Mouse (Mus musculus): ENCODE measurements around the gene Smurf1. TPM values are rescaled to one million over a fixed set of nuclear protein-coding genes. Genes with fewer than 3 reads are reported as not detected.

The Smurf1 gene
- polyA plus RNA-seq, 1 experiment from 2014 or later: 28.3 TPM

- ATAC-seq (ENCODE audit: low FRiP score, low read depth): no peak
- H3K4me1 ChIP-seq: peaks cover 4% of the 10 kb centered on the region
These were observed 15.1 kb downstream of the Smurf1 start for GRCm38 (mm10) chr5:144950428-144951051.

GRCm38 (mm10) chr5:144949856-144950255 lies 15.8 kb downstream of the Smurf1 start:
- Histone ChIP-seq H3K4me2 (replicated peaks) (no peak overlapping the region), H3K4me1 (peaks cover 4% of the 10 kb centered on the region), H3K4me3 (no peak overlapping the region), H3K27me3 (no peaks in the 10 kb centered on the region), H3K9me3 (no peaks in the 10 kb centered on the region), H3K9ac (replicated peaks) (no peak overlapping the region), H3K36me3 (no peaks in the 10 kb centered on the region), H3K27ac (replicated peaks) (no peak overlapping the region)
- ATAC-seq (ENCODE audit: low FRiP score, low read depth): no peak
- 93% methylated on average over 4 of the region's 4 CpGs for WGBS

More at GRCm38 (mm10) chr5:144950428-144951051, 15.1 kb downstream of the Smurf1 start:
- Histone ChIP-seq H3K4me3 (no peak overlapping the region), H3K36me3 (no peaks in the 10 kb centered on the region), H3K9me3 (no peaks in the 10 kb centered on the region), H3K9ac (replicated peaks) (no peak overlapping the region), H3K27me3 (no peaks in the 10 kb centered on the region), H3K4me2 (replicated peaks) (no peak overlapping the region), H3K27ac (replicated peaks) (no peak overlapping the region)
- 93% methylated on average over 5 of the region's 5 CpGs for WGBS

DNA sequence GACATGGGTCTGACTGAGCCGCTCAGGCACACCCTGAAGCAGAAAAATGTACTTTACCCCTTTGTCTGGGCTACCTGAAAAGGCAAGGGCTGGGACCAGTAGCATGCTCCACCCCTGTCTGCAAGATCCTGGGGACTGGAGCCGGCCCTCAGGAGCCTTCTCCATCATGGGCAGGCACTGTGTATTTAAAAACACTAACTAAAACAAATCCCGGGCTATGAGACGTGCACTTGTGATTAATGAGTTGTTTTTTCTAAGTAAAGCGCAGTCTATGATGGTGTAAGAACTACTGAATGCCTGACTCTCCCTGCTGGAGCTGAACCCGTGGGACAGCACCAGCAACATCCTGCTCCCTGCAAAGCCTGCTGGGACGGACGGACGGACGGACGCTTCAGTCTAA lies 17.2 kb downstream of the Smurf1 start:
- Histone ChIP-seq H3K4me2 (replicated peaks) (no peak overlapping the region), H3K27ac (replicated peaks) (no peak overlapping the region), H3K27me3 (no peaks in the 10 kb centered on the region), H3K9ac (replicated peaks) (no peak overlapping the region), H3K4me3 (no peak overlapping the region), H3K4me1 (peaks cover 4% of the 10 kb centered on the region), H3K9me3 (no peaks in the 10 kb centered on the region), H3K36me3 (no peaks in the 10 kb centered on the region)
- ATAC-seq (ENCODE audit: low FRiP score, low read depth): no peak
- 85% methylated on average over 11 of the region's 11 CpGs for WGBS

- ATAC-seq (ENCODE audit: low FRiP score, low read depth): no peak
- no peak overlapping the region for H3K4me3 ChIP-seq
- WGBS: 93% methylated on average over 1 of the region's 1 CpGs
- H3K27ac ChIP-seq (replicated peaks): no peak overlapping the region
- no peak overlapping the region for H3K9ac ChIP-seq (replicated peaks)
- H3K4me1 ChIP-seq: peaks cover 4% of the 10 kb centered on the region
- no peaks in the 10 kb centered on the region for H3K36me3 ChIP-seq
- H3K9me3 ChIP-seq: no peaks in the 10 kb centered on the region
- H3K4me2 ChIP-seq (replicated peaks): no peak overlapping the region
- no peaks in the 10 kb centered on the region for H3K27me3 ChIP-seq
These were observed 17.6 kb downstream of the Smurf1 start for GRCm38 (mm10) chr5:144948002-144948401.

GRCm38 (mm10) chr5:144946032-144946431 lies 19.6 kb downstream of the Smurf1 start:
- no peak for ATAC-seq (ENCODE audit: low FRiP score, low read depth)
- no peak overlapping the region for H3K27ac ChIP-seq (replicated peaks)
- H3K4me2 ChIP-seq (replicated peaks): no peak overlapping the region
- WGBS: 63% methylated on average over 4 of the region's 4 CpGs
- H3K9me3 ChIP-seq: no peaks in the 10 kb centered on the region
- no peaks in the 10 kb centered on the region for H3K36me3 ChIP-seq
- no peaks in the 10 kb centered on the region for H3K27me3 ChIP-seq
- H3K9ac ChIP-seq (replicated peaks): no peak overlapping the region
- H3K4me3 ChIP-seq: no peak overlapping the region
- peaks cover 11% of the 10 kb centered on the region for H3K4me1 ChIP-seq

DNA sequence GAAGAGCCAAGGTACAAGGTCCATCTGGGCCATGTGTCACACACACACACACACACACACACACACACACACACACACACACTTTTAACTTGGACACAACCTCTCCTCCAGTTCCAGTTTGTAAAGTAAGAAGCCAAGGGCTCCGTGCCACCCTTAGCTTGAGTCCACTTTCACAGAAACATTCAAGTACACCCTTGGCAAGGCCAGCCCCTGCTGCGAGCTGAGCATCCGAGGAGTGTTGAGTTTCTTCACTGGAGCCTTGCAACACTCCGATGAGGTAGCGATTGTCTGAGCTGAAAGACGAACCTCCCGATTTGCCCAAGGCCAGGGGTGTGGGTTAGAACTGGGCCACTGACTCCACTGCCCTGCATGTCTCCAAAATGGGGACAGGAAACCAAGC lies 20.7 kb downstream of the Smurf1 start:
- Histone ChIP-seq H3K4me1 (peaks cover 22% of the 10 kb centered on the region), H3K27me3 (no peaks in the 10 kb centered on the region), H3K4me2 (replicated peaks) (no peak overlapping the region), H3K27ac (replicated peaks) (no peak overlapping the region), H3K9ac (replicated peaks) (no peak overlapping the region), H3K4me3 (no peak overlapping the region), H3K9me3 (no peaks in the 10 kb centered on the region), H3K36me3 (no peaks in the 10 kb centered on the region)
- 88% methylated on average over 7 of the region's 7 CpGs for WGBS
- ATAC-seq (ENCODE audit: low FRiP score, low read depth): no peak

DNA sequence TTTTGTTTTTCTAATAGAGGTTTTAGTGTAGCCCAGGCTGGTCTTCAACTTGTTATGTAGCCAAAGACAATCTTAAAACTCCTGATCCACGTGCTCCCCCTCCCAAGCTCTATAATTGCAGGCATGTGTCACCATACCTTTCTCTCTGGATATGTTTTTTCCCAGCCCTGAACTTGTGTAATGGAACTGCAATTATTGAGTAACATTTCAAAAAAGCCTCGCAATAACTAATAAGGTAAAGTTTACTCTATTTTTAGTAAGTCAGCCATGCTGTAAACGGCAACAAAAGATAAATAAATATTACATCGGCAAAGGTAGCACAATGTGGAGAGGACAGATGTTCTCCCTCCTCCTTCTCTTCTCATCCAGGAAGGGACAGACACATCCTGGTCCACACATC lies 21.3 kb downstream of the Smurf1 start:
- ATAC-seq (ENCODE audit: low FRiP score, low read depth): no peak
- 92% methylated on average over 4 of the region's 4 CpGs for WGBS

GRCm38 (mm10) chr5:144943346-144943745 lies 22.3 kb downstream of the Smurf1 start:
- peaks cover 18% of the 10 kb centered on the region for H3K4me1 ChIP-seq
- H3K27ac ChIP-seq (replicated peaks): no peak overlapping the region
- ATAC-seq (ENCODE audit: low FRiP score, low read depth): no peak
- no peaks in the 10 kb centered on the region for H3K9me3 ChIP-seq
- no peak overlapping the region for H3K4me3 ChIP-seq
- no peaks in the 10 kb centered on the region for H3K27me3 ChIP-seq
- H3K4me2 ChIP-seq (replicated peaks): no peak overlapping the region
- no peaks in the 10 kb centered on the region for H3K36me3 ChIP-seq
- no peak overlapping the region for H3K9ac ChIP-seq (replicated peaks)
- WGBS: 94% methylated on average over 6 of the region's 6 CpGs

More for the DNA sequence above, 21.3 kb downstream of the Smurf1 start:
- Histone ChIP-seq H3K9me3 (no peaks in the 10 kb centered on the region), H3K27me3 (no peaks in the 10 kb centered on the region), H3K9ac (replicated peaks) (no peak overlapping the region), H3K36me3 (no peaks in the 10 kb centered on the region), H3K27ac (replicated peaks) (no peak overlapping the region), H3K4me1 (peaks cover 18% of the 10 kb centered on the region), H3K4me3 (no peak overlapping the region), H3K4me2 (replicated peaks) (no peak overlapping the region)

- Histone ChIP-seq H3K9me3 (no peaks in the 10 kb centered on the region), H3K36me3 (no peaks in the 10 kb centered on the region), H3K27ac (replicated peaks) (no peak overlapping the region), H3K4me2 (replicated peaks) (no peak overlapping the region), H3K9ac (replicated peaks) (no peak overlapping the region; the same call in 1 of the 2 replicates), H3K4me3 (no peak overlapping the region), H3K4me1 (peaks cover 18% of the 10 kb centered on the region), H3K27me3 (no peaks in the 10 kb centered on the region)
- no peak for ATAC-seq (ENCODE audit: low FRiP score, low read depth)
- WGBS: 77% methylated on average over 9 of the region's 9 CpGs
These were observed 23.2 kb downstream of the Smurf1 start for GRCm38 (mm10) chr5:144942431-144942830.

DNA sequence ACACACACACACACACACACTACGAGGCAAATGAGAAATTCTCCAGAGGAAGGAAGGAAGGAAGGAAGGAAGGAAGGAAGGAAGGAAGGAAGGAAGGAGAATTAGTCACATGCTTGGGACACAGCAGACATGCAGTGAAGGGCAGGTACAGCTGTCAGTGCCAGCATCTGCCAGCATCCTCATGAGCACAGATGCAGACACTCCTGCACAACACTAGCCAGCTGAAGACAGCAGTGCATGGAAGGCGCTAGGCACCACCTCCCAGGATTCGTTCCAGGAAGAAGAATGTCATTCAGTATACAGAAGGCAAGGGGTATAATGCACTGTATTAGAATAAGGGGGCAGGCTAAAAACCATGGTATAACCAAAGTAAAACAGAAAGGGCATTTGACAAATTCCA lies 24.7 kb downstream of the Smurf1 start:
- no peaks in the 10 kb centered on the region for H3K27me3 ChIP-seq
- H3K4me1 ChIP-seq: peaks cover 18% of the 10 kb centered on the region
- H3K36me3 ChIP-seq: no peaks in the 10 kb centered on the region
- H3K4me3 ChIP-seq: no peak overlapping the region
- H3K9ac ChIP-seq (replicated peaks): 0 out of 2 replicates have a peak overlapping the region, but pooled peaks have one; percentile 17
- no peak overlapping the region for H3K4me2 ChIP-seq (replicated peaks)
- no peak for ATAC-seq (ENCODE audit: low FRiP score, low read depth)
- peak overlapping the region; percentile 32 for H3K27ac ChIP-seq (replicated peaks)
- no peaks in the 10 kb centered on the region for H3K9me3 ChIP-seq
- 75% methylated on average over 3 of the region's 3 CpGs for WGBS

DNA sequence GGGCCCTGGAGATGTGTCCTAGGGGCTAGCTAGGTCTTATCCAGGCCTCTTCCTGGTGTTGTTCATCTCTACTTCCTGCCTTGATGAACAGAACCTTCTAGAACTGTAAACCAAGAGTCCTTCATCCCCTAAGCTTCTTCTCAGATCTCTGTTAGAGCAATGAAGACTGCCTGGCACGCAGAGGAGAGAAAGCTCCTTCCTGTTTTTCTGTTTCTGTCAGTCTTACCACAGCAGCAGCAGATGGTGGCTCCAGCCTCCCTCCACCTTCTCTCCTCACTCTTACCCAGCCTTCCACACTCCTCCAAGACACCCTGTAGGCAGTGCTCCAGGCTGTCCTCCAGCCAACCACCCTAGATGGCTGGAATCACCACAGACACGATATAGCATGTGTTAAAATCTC lies 28.3 kb downstream of the Smurf1 start:
- H3K9me3 ChIP-seq: no peaks in the 10 kb centered on the region
- 90% methylated on average over 2 of the region's 2 CpGs for WGBS
- no peak for ATAC-seq (ENCODE audit: low FRiP score, low read depth)

DNA sequence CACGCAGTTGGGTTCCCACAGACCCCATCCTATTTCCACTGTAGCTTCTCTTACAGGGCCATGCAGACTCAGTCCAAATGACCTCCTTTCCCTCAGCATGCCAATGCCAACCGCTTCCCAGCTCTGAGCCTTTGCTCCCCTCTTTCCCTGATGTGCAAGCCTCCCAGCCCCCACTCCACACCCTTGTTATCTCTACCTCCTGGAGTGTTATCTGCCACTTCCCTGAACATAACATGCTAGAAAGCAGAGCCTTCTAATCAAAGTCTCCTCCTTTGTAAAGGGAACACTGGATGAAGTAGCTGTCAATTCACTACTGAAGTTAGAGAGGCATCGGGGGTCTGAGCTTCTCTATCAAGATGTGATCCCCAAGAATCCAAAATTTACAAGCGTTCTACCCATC lies 32.2 kb downstream of the Smurf1 start:
- ATAC-seq (ENCODE audit: low FRiP score, low read depth): no peak
- 82% methylated on average over 4 of the region's 4 CpGs for WGBS

More for the DNA sequence above, 28.3 kb downstream of the Smurf1 start:
- Histone ChIP-seq H3K9ac (replicated peaks) (no peak overlapping the region), H3K27me3 (no peaks in the 10 kb centered on the region), H3K27ac (replicated peaks) (no peak overlapping the region), H3K36me3 (no peaks in the 10 kb centered on the region), H3K4me1 (peaks cover 23% of the 10 kb centered on the region), H3K4me3 (no peak overlapping the region), H3K4me2 (replicated peaks) (no peak overlapping the region)

GRCm38 (mm10) chr5:144931841-144932240 lies 33.8 kb downstream of the Smurf1 start:
- no peak for ATAC-seq (ENCODE audit: low FRiP score, low read depth)
- H3K27ac ChIP-seq (replicated peaks): no peak overlapping the region
- no peak overlapping the region for H3K4me2 ChIP-seq (replicated peaks)
- peaks cover 16% of the 10 kb centered on the region for H3K4me1 ChIP-seq
- H3K4me3 ChIP-seq: no peak overlapping the region
- no peaks in the 10 kb centered on the region for H3K9me3 ChIP-seq
- H3K27me3 ChIP-seq: no peaks in the 10 kb centered on the region
- 96% methylated on average over 5 of the region's 5 CpGs for WGBS
- H3K36me3 ChIP-seq: no peaks in the 10 kb centered on the region
- no peak overlapping the region for H3K9ac ChIP-seq (replicated peaks)

More for the DNA sequence above, 32.2 kb downstream of the Smurf1 start:
- Histone ChIP-seq H3K4me1 (peaks cover 14% of the 10 kb centered on the region), H3K4me3 (no peak overlapping the region), H3K9ac (replicated peaks) (no peak overlapping the region), H3K9me3 (no peaks in the 10 kb centered on the region), H3K27me3 (no peaks in the 10 kb centered on the region), H3K36me3 (no peaks in the 10 kb centered on the region), H3K4me2 (replicated peaks) (no peak overlapping the region), H3K27ac (replicated peaks) (no peak overlapping the region)
